Mouse (Mus musculus): Measurements from ENCODE around the gene Cfap126. TPM values are rescaled to one million over a fixed set of nuclear protein-coding genes. Genes with fewer than 3 reads are reported as not detected.
"Not testable (repeated sequence)": the region's sequence is repeated elsewhere in the genome, so short reads cannot be mapped to it uniquely, and the experiment has no call there.

Cfap126 gene
- polyA plus RNA-seq, 1 experiment from 2014 or later, result 1.5 TPM

- TF ChIP-seq CTCF (IDR thresholded peaks at IDR 0.05; ENCODE audit: low read depth), result no peak
- TF ChIP-seq EP300 (IDR thresholded peaks at IDR 0.05; ENCODE audit: low read depth), result peak; percentile 79
- H3K4me2 ChIP-seq (ENCODE audit: low read depth, low read length), result peak overlapping the region; percentile 55
- no peaks in the 10 kb centered on the region for H3K27me3 ChIP-seq (ENCODE audit: insufficient read depth, low read length)
- peaks cover 11% of the 10 kb centered on the region for H3K36me3 ChIP-seq (replicated peaks; ENCODE audit: insufficient read depth, low read length)
- H3K9me3 ChIP-seq (ENCODE audit: low read length), result no peaks in the 10 kb centered on the region
- H3K4me3 ChIP-seq (ENCODE audit: low read depth, low read length), result no peak overlapping the region
- H3K9ac ChIP-seq (replicated peaks), result no peak overlapping the region
- WGBS (ENCODE audit: insufficient replicate concordance), result 63% methylated on average over 5 of the region's 5 CpGs
- peak; percentile 79 for ATAC-seq
- DNase-seq, result no peak
- peaks cover 16% of the 10 kb centered on the region for H3K4me1 ChIP-seq (ENCODE audit: insufficient read depth)
- H3K27ac ChIP-seq (ENCODE audit: low read depth), result peak overlapping the region; percentile 45; the same call in 1 of the 2 replicates
Observed at GRCm38 (mm10) chr1:171124398-171124797, 10.7 kb downstream of the Cfap126 start.

GRCm38 (mm10) chr1:171129251-171129650, 15.5 kb downstream of the Cfap126 start:
- Histone ChIP-seq H3K4me2 (ENCODE audit: low read depth, low read length) (no peak overlapping the region), H3K4me1 (ENCODE audit: insufficient read depth) (peaks cover 3% of the 10 kb centered on the region; the same call in 1 of the 2 replicates), H3K9me3 (ENCODE audit: low read length) (no peaks in the 10 kb centered on the region), H3K36me3 (replicated peaks; ENCODE audit: insufficient read depth, low read length) (peaks cover 37% of the 10 kb centered on the region), H3K27me3 (ENCODE audit: insufficient read depth, low read length) (no peaks in the 10 kb centered on the region), H3K9ac (replicated peaks) (no peak overlapping the region), H3K27ac (ENCODE audit: low read depth) (no peak overlapping the region), H3K4me3 (ENCODE audit: low read depth, low read length) (no peak overlapping the region)
- TF ChIP-seq EP300 (IDR thresholded peaks at IDR 0.05; ENCODE audit: low read depth), result no peak
- peak; percentile 23 for TF ChIP-seq CTCF (IDR thresholded peaks at IDR 0.05; ENCODE audit: low read depth)
- no peak for DNase-seq
- WGBS (ENCODE audit: insufficient replicate concordance), result 70% methylated on average over 7 of the region's 7 CpGs
- ATAC-seq, result peak; percentile 59; the same call in 1 of the 2 replicates

- no peaks in the 10 kb centered on the region for H3K27me3 ChIP-seq (ENCODE audit: insufficient read depth, low read length)
- no peaks in the 10 kb centered on the region; the same call in 1 of the 2 replicates for H3K4me1 ChIP-seq (ENCODE audit: insufficient read depth)
- no peak for TF ChIP-seq CTCF (IDR thresholded peaks at IDR 0.05; ENCODE audit: low read depth)
- no peak for TF ChIP-seq EP300 (IDR thresholded peaks at IDR 0.05; ENCODE audit: low read depth)
- H3K4me2 ChIP-seq (ENCODE audit: low read depth, low read length), result no peak overlapping the region
- peaks cover 53% of the 10 kb centered on the region for H3K36me3 ChIP-seq (replicated peaks; ENCODE audit: insufficient read depth, low read length)
- WGBS (ENCODE audit: insufficient replicate concordance), result 67% methylated on average over 1 of the region's 1 CpGs
- DNase-seq (no peak), ATAC-seq (no peak)
- no peak overlapping the region for H3K9ac ChIP-seq (replicated peaks)
- H3K9me3 ChIP-seq (ENCODE audit: low read length), result no peaks in the 10 kb centered on the region
- no peak overlapping the region for H3K27ac ChIP-seq (ENCODE audit: low read depth)
- H3K4me3 ChIP-seq (ENCODE audit: low read depth, low read length), result no peak overlapping the region
Observed at GRCm38 (mm10) chr1:171130971-171131370, 17.3 kb downstream of the Cfap126 start.

GRCm38 (mm10) chr1:171135600-171135999, 21.9 kb downstream of the Cfap126 start:
- Histone ChIP-seq H3K27ac (ENCODE audit: low read depth) (no peak overlapping the region), H3K9me3 (ENCODE audit: low read length) (no peaks in the 10 kb centered on the region), H3K9ac (replicated peaks) (no peak overlapping the region), H3K4me3 (ENCODE audit: low read depth, low read length) (no peak overlapping the region), H3K27me3 (ENCODE audit: insufficient read depth, low read length) (no peaks in the 10 kb centered on the region), H3K36me3 (replicated peaks; ENCODE audit: insufficient read depth, low read length) (peaks cover 53% of the 10 kb centered on the region), H3K4me2 (ENCODE audit: low read depth, low read length) (no peak overlapping the region), H3K4me1 (ENCODE audit: insufficient read depth) (no peaks in the 10 kb centered on the region; the same call in 1 of the 2 replicates)
- ATAC-seq (no peak), DNase-seq (no peak)
- 93% methylated on average over 2 of the region's 2 CpGs for WGBS (ENCODE audit: insufficient replicate concordance)
- TF ChIP-seq EP300 (IDR thresholded peaks at IDR 0.05; ENCODE audit: low read depth), result no peak
- TF ChIP-seq CTCF (IDR thresholded peaks at IDR 0.05; ENCODE audit: low read depth), result no peak

- not testable (repeated sequence) for H3K4me1 ChIP-seq (ENCODE audit: insufficient read depth); H3K27me3 ChIP-seq (ENCODE audit: insufficient read depth, low read length); H3K4me3 ChIP-seq (ENCODE audit: low read depth, low read length); ATAC-seq; H3K9ac ChIP-seq (replicated peaks); H3K4me2 ChIP-seq (ENCODE audit: low read depth, low read length); DNase-seq; H3K27ac ChIP-seq (ENCODE audit: low read depth); H3K9me3 ChIP-seq (ENCODE audit: low read length)
- peaks cover 56% of the 10 kb centered on the region for H3K36me3 ChIP-seq (replicated peaks; ENCODE audit: insufficient read depth, low read length)
- 92% methylated on average over 8 of the region's 8 CpGs for WGBS (ENCODE audit: insufficient replicate concordance)
Observed at GRCm38 (mm10) chr1:171137486-171138155, 23.9 kb downstream of the Cfap126 start.

GRCm38 (mm10) chr1:171142981-171143380, 29.3 kb downstream of the Cfap126 start:
- H3K27ac ChIP-seq (ENCODE audit: low read depth); H3K4me3 ChIP-seq (ENCODE audit: low read depth, low read length); H3K9me3 ChIP-seq (ENCODE audit: low read length); H3K27me3 ChIP-seq (ENCODE audit: insufficient read depth, low read length); DNase-seq; H3K4me2 ChIP-seq (ENCODE audit: low read depth, low read length); H3K4me1 ChIP-seq (ENCODE audit: insufficient read depth); H3K9ac ChIP-seq (replicated peaks): not testable (repeated sequence)
- 83% methylated on average over 9 of the region's 11 CpGs for WGBS (ENCODE audit: insufficient replicate concordance)
- H3K36me3 ChIP-seq (replicated peaks; ENCODE audit: insufficient read depth, low read length), result peaks cover 38% of the 10 kb centered on the region
- ATAC-seq, result 0 out of 2 replicates have a peak, but pooled peaks have one; percentile 12

Data from liver, postnatal 0 days (tissue).